Mouse (Mus musculus) adrenal gland, postnatal 10 days (tissue): ENCODE data around the gene Gapdhs. TPM values are rescaled to one million over a fixed set of nuclear protein-coding genes. Genes with fewer than 3 reads are reported as not detected.

Experiments
- total RNA-seq, 2 experiments: library from RNA; stranded (reverse); gene quantifications; 2 replicates each; pipeline ENCODE4 v1.2.3; 2021

Gapdhs gene
- total RNA-seq, 2 experiments from 2014 or later, result not detected

Other genes with a start within 250 kb of the Gapdhs start
- 10 to 100 TPM in 1 of 2 experiments, 1 to 10 TPM in 1; 5.0 to 11.7 TPM for gene Arhgap33, start 208.6 kb downstream of the Gapdhs start, total RNA-seq
- 10 to 100 TPM; 25.5 to 68.9 TPM for gene Hspb6, start 191.5 kb downstream of the Gapdhs start, total RNA-seq
- gene Proser3, start 191.4 kb downstream of the Gapdhs start, total RNA-seq, result 10 to 100 TPM in 1 of 2 experiments, 1 to 10 TPM in 1; 5.3 to 10.1 TPM
- 10 to 100 TPM; 34.4 to 40.5 TPM for gene Lin37, start 183.8 kb downstream of the Gapdhs start, total RNA-seq
- gene U2af1l4, start 180.4 kb downstream of the Gapdhs start, total RNA-seq, result 10 to 100 TPM; 61.4 to 71.1 TPM
- gene Gm49396, start 180.3 kb downstream of the Gapdhs start, total RNA-seq, result 1 to 10 TPM; 2.4 to 7.1 TPM
- gene Psenen, start 180.1 kb downstream of the Gapdhs start, total RNA-seq, result 100 to 1,000 TPM; 119 to 128 TPM
- 1 to 10 TPM; 2.6 to 4.7 TPM for gene Igflr1, start 178.3 kb downstream of the Gapdhs start, total RNA-seq
- gene Kmt2b, start 155.0 kb downstream of the Gapdhs start, total RNA-seq, result 10 to 100 TPM; 34.9 to 48.7 TPM
- under 1 TPM; 0.18 to 0.27 TPM for gene Zbtb32, start 144.8 kb downstream of the Gapdhs start, total RNA-seq
- under 1 TPM; 0.33 to 0.48 TPM for gene Upk1a, start 130.8 kb downstream of the Gapdhs start, total RNA-seq
- 1,000 to 10,000 TPM; 3,012 to 3,285 TPM for gene Cox6b1, start 117.5 kb downstream of the Gapdhs start, total RNA-seq
- gene Etv2, start 107.8 kb downstream of the Gapdhs start, total RNA-seq, result not detected
- gene Rbm42, start 93.4 kb downstream of the Gapdhs start, total RNA-seq, result 10 to 100 TPM; 64.5 to 72.9 TPM
- gene Haus5, start 78.7 kb downstream of the Gapdhs start, total RNA-seq, result 10 to 100 TPM; 10.5 to 12.4 TPM
- not detected for gene Pmis2, start 72.1 kb downstream of the Gapdhs start, total RNA-seq
- gene 2200002J24Rik, start 44.8 kb downstream of the Gapdhs start, total RNA-seq, result 1 to 10 TPM in 1 of 2 experiments, not detected in 1; 2.6 TPM
- 1 to 10 TPM; 2.3 to 3.1 TPM for gene Atp4a, start 31.5 kb downstream of the Gapdhs start, total RNA-seq
- gene Tmem147, start 14.1 kb downstream of the Gapdhs start, total RNA-seq, result 100 to 1,000 TPM; 246 to 247 TPM
- 10 to 100 TPM; 25.4 to 34.6 TPM for gene Sbsn, start 7.8 kb upstream of the Gapdhs start, total RNA-seq
- 1 to 10 TPM; 2.6 to 3.9 TPM for gene Dmkn, start 20.1 kb upstream of the Gapdhs start, total RNA-seq
- 1 to 10 TPM; 1.5 to 1.6 TPM for gene Krtdap, start 44.2 kb upstream of the Gapdhs start, total RNA-seq
- 1 to 10 TPM in 1 of 2 experiments, under 1 TPM in 1; 0.94 to 1.7 TPM for gene Ffar2, start 80.1 kb upstream of the Gapdhs start, total RNA-seq
- gene Ffar3, start 112.5 kb upstream of the Gapdhs start, total RNA-seq, result under 1 TPM; 0.27 to 0.88 TPM
- gene Ffar1, start 117.9 kb upstream of the Gapdhs start, total RNA-seq, result under 1 TPM; 0.09 to 0.12 TPM
- gene Cd22, start 136.7 kb upstream of the Gapdhs start, total RNA-seq, result 1 to 10 TPM; 3.3 to 5.1 TPM
- gene Mag, start 171.2 kb upstream of the Gapdhs start, total RNA-seq, result under 1 TPM; 0.45 to 0.58 TPM
- 1 to 10 TPM in 1 of 2 experiments, not detected in 1; 1.1 TPM for gene Hamp2, start 181.0 kb upstream of the Gapdhs start, total RNA-seq
- gene Hamp, start 200.4 kb upstream of the Gapdhs start, total RNA-seq, result 1 to 10 TPM in 1 of 2 experiments, under 1 TPM in 1; 0.88 to 1.3 TPM
- gene Usf2, start 213.1 kb upstream of the Gapdhs start, total RNA-seq, result 100 to 1,000 TPM; 105 to 108 TPM
- gene Lsr, start 229.8 kb upstream of the Gapdhs start, total RNA-seq, result 10 to 100 TPM; 11.2 to 21.6 TPM
- under 1 TPM; 0.39 to 0.63 TPM for gene Fam187b, start 230.1 kb upstream of the Gapdhs start, total RNA-seq